Mouse (Mus musculus): Measurements from ENCODE around the gene Gm6217. TPM values are rescaled to one million over a fixed set of nuclear protein-coding genes. Genes with fewer than 3 reads are reported as not detected.
"Not testable (repeated sequence)": the region's sequence is repeated elsewhere in the genome, so short reads cannot be mapped to it uniquely, and the experiment has no call there.

The Gm6217 gene
- polyA plus RNA-seq, 2 experiments = not detected

- WGBS (ENCODE audit: insufficient replicate concordance) = 44% methylated on average over 1 of the region's 1 CpGs
- DNase-seq (ENCODE audit: low read depth in 3 of 3, low spot score in 3 of 3) (no peak), ATAC-seq (ENCODE audit: insufficient read depth) (no peak)
- H3K4me1 ChIP-seq (replicated peaks; ENCODE audit: control insufficient read depth in 2 of 2, insufficient read depth in 2 of 2, low read length in 1 of 2) = peaks cover 0 to 7% of the 10 kb centered on the region in 2 experiments; a peak in 3 of 4 replicates
- H3K27me3 ChIP-seq (ENCODE audit: control insufficient read depth, insufficient read depth, low read length) = no peaks in the 10 kb centered on the region
- no peak overlapping the region for H3K4me2 ChIP-seq (ENCODE audit: low read depth)
- no peaks in the 10 kb centered on the region for H3K36me3 ChIP-seq (replicated peaks; ENCODE audit: control insufficient read depth, insufficient read depth, low read depth)
- no peaks in the 10 kb centered on the region for H3K9me3 ChIP-seq (ENCODE audit: control insufficient read depth, low read length)
- H3K4me3 ChIP-seq (ENCODE audit: insufficient read depth in 1 of 2, low read depth in 2 of 2, low read length in 2 of 2) = no peak overlapping the region
- H3K27ac ChIP-seq = no peak overlapping the region
- no peak for TF ChIP-seq EP300 (IDR thresholded peaks at IDR 0.05; ENCODE audit: low read depth)
- no peak for TF ChIP-seq CTCF (IDR thresholded peaks at IDR 0.05; ENCODE audit: low read depth)
- H3K9ac ChIP-seq (replicated peaks) = no peak overlapping the region
Observed at GRCm38 (mm10) chr1:82973244-82973643, 42.0 kb upstream of the Gm6217 start.

- H3K9ac ChIP-seq (replicated peaks) = no peak overlapping the region
- no peak overlapping the region for H3K4me3 ChIP-seq (ENCODE audit: insufficient read depth in 1 of 2, low read depth in 2 of 2, low read length in 2 of 2)
- no peaks in the 10 kb centered on the region for H3K27me3 ChIP-seq (ENCODE audit: control insufficient read depth, insufficient read depth, low read length)
- no peaks in the 10 kb centered on the region for H3K9me3 ChIP-seq (ENCODE audit: control insufficient read depth, low read length)
- H3K36me3 ChIP-seq (replicated peaks; ENCODE audit: control insufficient read depth, insufficient read depth, low read depth) = no peaks in the 10 kb centered on the region
- no peak overlapping the region for H3K4me2 ChIP-seq (ENCODE audit: low read depth)
- DNase-seq (ENCODE audit: low read depth in 3 of 3, low spot score in 3 of 3) (no peak), ATAC-seq (ENCODE audit: insufficient read depth) (peak; percentile 52; the same call in 1 of the 2 replicates)
- 17% methylated on average over 4 of the region's 4 CpGs for WGBS (ENCODE audit: insufficient replicate concordance)
- H3K27ac ChIP-seq = no peak overlapping the region
- H3K4me1 ChIP-seq (replicated peaks; ENCODE audit: control insufficient read depth in 2 of 2, insufficient read depth in 2 of 2, low read length in 1 of 2) = peaks cover 0 to 7% of the 10 kb centered on the region in 2 experiments; a peak in 3 of 4 replicates
- TF ChIP-seq EP300 (IDR thresholded peaks at IDR 0.05; ENCODE audit: low read depth) (no peak), CTCF (IDR thresholded peaks at IDR 0.05; ENCODE audit: low read depth) (no peak)
Observed at GRCm38 (mm10) chr1:82972046-82972445, 40.8 kb upstream of the Gm6217 start.

- Histone ChIP-seq H3K36me3 (replicated peaks; ENCODE audit: control insufficient read depth, insufficient read depth, low read depth) (no peaks in the 10 kb centered on the region), H3K9me3 (ENCODE audit: control insufficient read depth, low read length) (no peaks in the 10 kb centered on the region), H3K4me1 (replicated peaks; ENCODE audit: control insufficient read depth in 2 of 2, insufficient read depth in 2 of 2, low read length in 1 of 2) (no peaks in the 10 kb centered on the region), H3K4me3 (ENCODE audit: insufficient read depth in 1 of 2, low read depth in 2 of 2, low read length in 2 of 2) (no peak overlapping the region), H3K27ac (no peak overlapping the region), H3K9ac (replicated peaks) (no peak overlapping the region), H3K4me2 (ENCODE audit: low read depth) (no peak overlapping the region), H3K27me3 (ENCODE audit: control insufficient read depth, insufficient read depth, low read length) (no peaks in the 10 kb centered on the region)
- no peak for TF ChIP-seq EP300 (IDR thresholded peaks at IDR 0.05; ENCODE audit: low read depth)
- WGBS (ENCODE audit: insufficient replicate concordance) = 34% methylated on average over 3 of the region's 3 CpGs
- no peak for DNase-seq (ENCODE audit: low read depth in 3 of 3, low spot score in 3 of 3)
- no peak for ATAC-seq (ENCODE audit: insufficient read depth)
Observed at GRCm38 (mm10) chr1:82966413-82966812, 35.2 kb upstream of the Gm6217 start.

- DNase-seq (ENCODE audit: low read depth in 3 of 3, low spot score in 3 of 3) = no peak
- no peaks in the 10 kb centered on the region for H3K36me3 ChIP-seq (replicated peaks; ENCODE audit: control insufficient read depth, insufficient read depth, low read depth)
- WGBS (ENCODE audit: insufficient replicate concordance) = 74% methylated on average over 11 of the region's 11 CpGs
Observed at GRCm38 (mm10) chr1:82959870-82960385, 28.7 kb upstream of the Gm6217 start, which contains the start of gene Gm47955. Gm47955 (plus strand) TSS chr1:82960286.

GRCm38 (mm10) chr1:82955913-82956312 lies 24.7 kb upstream of the Gm6217 start, which contains the start of gene Gm7544:
Gm7544 (minus strand) TSS chr1:82956013.
- H3K9ac ChIP-seq (replicated peaks); H3K27ac ChIP-seq; H3K4me2 ChIP-seq (ENCODE audit: low read depth); H3K36me3 ChIP-seq (replicated peaks; ENCODE audit: control insufficient read depth, insufficient read depth, low read depth); H3K4me3 ChIP-seq (ENCODE audit: insufficient read depth in 1 of 2, low read depth in 2 of 2, low read length in 2 of 2); ATAC-seq (ENCODE audit: insufficient read depth); H3K27me3 ChIP-seq (ENCODE audit: control insufficient read depth, insufficient read depth, low read length); H3K4me1 ChIP-seq (replicated peaks; ENCODE audit: control insufficient read depth in 2 of 2, insufficient read depth in 2 of 2, low read length in 1 of 2); DNase-seq (ENCODE audit: low read depth in 3 of 3, low spot score in 3 of 3); H3K9me3 ChIP-seq (ENCODE audit: control insufficient read depth, low read length): not testable (repeated sequence)

More at GRCm38 (mm10) chr1:82959870-82960385, 28.7 kb upstream of the Gm6217 start, which contains the start of gene Gm47955:
- Histone ChIP-seq H3K4me3 (ENCODE audit: insufficient read depth in 1 of 2, low read depth in 2 of 2, low read length in 2 of 2) (no peak within 1 kb of the TSS), H3K4me1 (replicated peaks; ENCODE audit: control insufficient read depth in 2 of 2, insufficient read depth in 2 of 2, low read length in 1 of 2) (no peaks in the 10 kb centered on the region), H3K4me2 (ENCODE audit: low read depth) (no peak within 1 kb of the TSS), H3K9ac (replicated peaks) (no peak within 1 kb of the TSS), H3K27ac (no peak within 1 kb of the TSS), H3K9me3 (ENCODE audit: control insufficient read depth, low read length) (no peaks in the 10 kb centered on the region), H3K27me3 (ENCODE audit: control insufficient read depth, insufficient read depth, low read length) (no peaks in the 10 kb centered on the region)
- no peak for TF ChIP-seq EP300 (IDR thresholded peaks at IDR 0.05; ENCODE audit: low read depth)
- no peak for TF ChIP-seq CTCF (IDR thresholded peaks at IDR 0.05; ENCODE audit: low read depth)
- ATAC-seq (ENCODE audit: insufficient read depth) = no peak

Data from liver, embryonic 14.5 days (tissue).